Mouse (Mus musculus): Measurements from ENCODE around the gene Slc27a2. TPM values are rescaled to one million over a fixed set of nuclear protein-coding genes. Genes with fewer than 3 reads are reported as not detected.

The Slc27a2 gene
- polyA plus RNA-seq, 1 experiment from 2014 or later = 6.2 TPM

GRCm38 (mm10) chr2:126633165-126633564, 81.0 kb downstream of the Slc27a2 start:
- H3K4me2 ChIP-seq (ENCODE audit: low read depth, low read length) = no peak overlapping the region
- no peaks in the 10 kb centered on the region for H3K4me1 ChIP-seq (ENCODE audit: control insufficient read depth, insufficient read depth, low read length)
- ATAC-seq (ENCODE audit: insufficient read depth, low FRiP score) = no peak
- H3K27ac ChIP-seq (ENCODE audit: low read length) = no peak overlapping the region
- no peaks in the 10 kb centered on the region for H3K9me3 ChIP-seq (replicated peaks; ENCODE audit: control insufficient read depth, low read length)
- H3K9ac ChIP-seq (ENCODE audit: low read length) = no peak overlapping the region
- no peaks in the 10 kb centered on the region for H3K36me3 ChIP-seq (ENCODE audit: control insufficient read depth, insufficient read depth, low read length)
- no peaks in the 10 kb centered on the region for H3K27me3 ChIP-seq (ENCODE audit: control insufficient read depth, insufficient read depth, low read length)
- no peak overlapping the region for H3K4me3 ChIP-seq (replicated peaks; ENCODE audit: low read length)
- 80% methylated on average over 2 of the region's 2 CpGs for WGBS

- no peak overlapping the region for H3K27ac ChIP-seq (ENCODE audit: low read length)
- 74% methylated on average over 12 of the region's 12 CpGs for WGBS
- no peak for ATAC-seq (ENCODE audit: insufficient read depth, low FRiP score)
- no peak overlapping the region for H3K4me2 ChIP-seq (ENCODE audit: low read depth, low read length)
- no peak overlapping the region for H3K9ac ChIP-seq (ENCODE audit: low read length)
- H3K27me3 ChIP-seq (ENCODE audit: control insufficient read depth, insufficient read depth, low read length) = no peaks in the 10 kb centered on the region
- peaks cover 7% of the 10 kb centered on the region for H3K36me3 ChIP-seq (ENCODE audit: control insufficient read depth, insufficient read depth, low read length)
- H3K4me3 ChIP-seq (replicated peaks; ENCODE audit: low read length) = no peak overlapping the region
- no peaks in the 10 kb centered on the region for H3K4me1 ChIP-seq (ENCODE audit: control insufficient read depth, insufficient read depth, low read length)
- H3K9me3 ChIP-seq (replicated peaks; ENCODE audit: control insufficient read depth, low read length) = peaks cover 3% of the 10 kb centered on the region; the same call in 1 of the 2 replicates
Observed at GRCm38 (mm10) chr2:126635939-126636823, 84.0 kb downstream of the Slc27a2 start.

Other genes starting within 250 kb of the Slc27a2 start
- 0.66 and 0.99 TPM in 2 replicates for gene Atp8b4, start 51.7 kb upstream of the Slc27a2 start, polyA plus RNA-seq (2015; fragmentation: Nextera tagmentation; extraction: Ambion mirVana)
- gene Hdc, start 66.9 kb downstream of the Slc27a2 start, polyA plus RNA-seq (2015; fragmentation: Nextera tagmentation; extraction: Ambion mirVana) = 18.4 and 26.8 TPM in 2 replicates
- 36.5 and 39.8 TPM in 2 replicates for gene Gabpb1, start 123.9 kb downstream of the Slc27a2 start, polyA plus RNA-seq (2015; fragmentation: Nextera tagmentation; extraction: Ambion mirVana)
- 44.0 and 47.9 TPM in 2 replicates for gene Usp8, start 154.9 kb downstream of the Slc27a2 start, polyA plus RNA-seq (2015; fragmentation: Nextera tagmentation; extraction: Ambion mirVana)
- gene Usp50, start 231.1 kb downstream of the Slc27a2 start, polyA plus RNA-seq (2015; fragmentation: Nextera tagmentation; extraction: Ambion mirVana) = 2.5 and 2.6 TPM in 2 replicates

Data from stomach, embryonic 16.5 days (tissue).